Mouse (Mus musculus) heart, adult 9 months (tissue): ENCODE results near the gene Snd1.
"Not testable (repeated sequence)": the region's sequence is repeated elsewhere in the genome, so short reads cannot be mapped to it uniquely, and the experiment has no call there.

ENCODE experiments used
- DNase-seq, 2 experiments: peaks; one replicate each; pipeline ENCODE4 v3.0.0; 2022; ENCODE audit warnings: low spot score in 2 of 2

The Snd1 gene

DNA sequence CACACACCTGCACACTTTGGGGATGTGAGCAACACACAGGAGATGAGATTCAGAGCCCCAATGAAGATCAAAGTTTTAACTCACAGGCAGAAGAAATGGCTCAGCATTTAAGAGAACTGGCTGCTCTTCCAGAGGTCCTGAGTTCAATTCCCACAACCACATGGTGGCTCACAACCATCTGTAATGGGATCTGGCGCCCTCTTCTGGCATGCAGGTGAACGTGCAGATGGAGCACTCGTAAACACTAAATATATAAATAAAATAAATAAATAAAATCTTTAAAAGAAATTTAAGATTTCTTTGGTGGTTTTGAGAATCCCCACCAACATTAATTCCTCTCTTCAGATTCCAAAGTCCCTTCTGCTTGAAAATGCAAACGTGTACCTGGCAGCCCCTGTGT lies 429.5 kb downstream of the Snd1 start:
- DNase-seq = no peak

DNA sequence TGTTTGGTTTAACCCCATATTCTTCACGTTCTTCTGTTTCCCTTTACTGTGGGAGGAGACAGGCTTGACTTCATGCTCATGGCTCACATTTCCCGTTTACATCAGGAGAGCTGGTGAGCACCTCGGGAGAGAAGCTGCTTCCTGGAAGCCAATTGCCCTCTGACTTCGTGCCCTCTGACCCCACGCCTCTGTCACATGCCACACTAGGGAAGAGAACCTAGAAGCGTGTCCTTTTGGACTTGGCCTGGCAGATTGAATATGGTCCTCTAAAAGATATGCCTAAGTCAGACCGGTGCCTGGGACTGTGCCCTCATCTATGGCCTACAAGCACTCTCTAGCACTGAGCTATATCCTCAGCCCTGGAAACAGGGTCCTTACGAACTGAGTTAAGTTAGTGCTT lies 430.4 kb downstream of the Snd1 start:
- DNase-seq = no peak

DNA sequence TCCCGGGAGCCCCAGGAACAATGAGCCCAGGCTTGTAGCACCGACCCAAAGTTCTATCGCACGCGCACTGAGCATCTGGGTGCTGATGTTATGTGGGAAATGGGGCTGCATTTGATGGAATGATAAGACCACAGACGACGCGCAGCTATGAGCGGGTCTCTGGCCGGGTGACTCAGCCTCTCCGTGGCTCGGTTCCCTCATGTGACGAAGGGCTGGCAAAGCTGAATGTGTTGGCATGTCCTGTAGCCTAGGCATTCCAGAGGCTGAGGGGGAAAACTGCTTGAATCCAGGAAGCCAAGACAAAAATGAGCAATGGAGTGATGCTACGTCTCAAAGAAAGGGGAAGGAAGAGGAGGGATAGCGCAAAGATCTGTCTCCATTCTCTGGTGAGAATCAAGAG lies 434.9 kb downstream of the Snd1 start:
- no peak for DNase-seq

DNA sequence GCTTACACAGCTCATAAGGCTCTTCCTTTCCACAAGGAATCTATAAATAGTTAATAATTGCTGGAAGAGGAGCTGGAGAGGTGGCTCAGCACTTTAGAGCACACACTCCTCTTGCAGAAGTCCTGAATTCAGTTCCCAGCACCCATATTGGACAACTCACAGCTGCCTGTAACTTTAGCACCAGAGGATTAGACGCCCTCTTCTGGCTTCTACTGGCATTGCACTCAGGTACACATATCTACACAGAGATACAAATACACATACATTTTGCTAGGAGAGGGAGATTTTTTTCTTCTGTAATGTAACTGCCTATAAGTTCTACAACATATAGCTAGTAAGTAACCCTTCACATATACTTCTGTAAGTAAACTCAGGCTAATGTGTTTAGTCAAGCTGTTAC lies 440.0 kb downstream of the Snd1 start:
- no peak for DNase-seq

DNA sequence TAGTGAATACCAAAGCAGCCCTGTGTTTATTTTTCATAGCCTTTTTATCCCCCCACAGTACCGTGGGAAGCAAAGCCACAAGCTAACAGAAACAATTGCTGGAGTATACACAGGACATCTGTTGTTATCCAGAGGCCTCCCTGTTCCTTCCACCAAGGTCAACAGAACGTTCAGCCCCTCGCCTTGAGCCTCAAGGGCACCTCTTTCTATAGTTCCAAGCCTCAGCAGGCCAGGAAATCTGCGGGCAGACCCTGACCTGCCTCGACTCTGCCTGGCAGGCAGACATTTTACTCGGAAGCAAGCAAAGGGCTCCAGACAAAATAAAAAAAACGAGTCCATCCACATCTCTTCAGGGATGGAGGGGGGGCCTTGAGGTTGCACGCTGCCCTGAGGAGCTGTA lies 441.7 kb downstream of the Snd1 start:
- DNase-seq = no peak

DNA sequence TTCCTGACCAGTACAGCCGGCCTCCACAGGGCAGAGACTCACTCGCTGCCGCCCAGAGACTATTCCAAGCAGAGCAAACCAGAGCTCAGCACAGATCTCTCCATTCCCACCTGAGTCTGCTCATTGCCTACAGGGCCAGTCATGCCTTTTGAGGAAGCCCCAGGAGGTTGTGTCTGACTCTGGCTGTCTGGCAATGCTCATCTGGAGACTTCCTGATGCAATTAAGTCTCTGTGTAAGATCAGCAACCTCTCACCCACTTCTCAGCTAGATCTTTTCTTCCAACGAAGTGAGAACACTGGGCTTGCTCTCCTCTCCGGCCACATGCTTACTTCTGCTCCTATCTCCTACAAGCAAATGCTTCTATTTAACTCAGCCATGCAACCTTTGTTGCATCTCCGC lies 444.4 kb downstream of the Snd1 start:
- DNase-seq = no peak

DNA sequence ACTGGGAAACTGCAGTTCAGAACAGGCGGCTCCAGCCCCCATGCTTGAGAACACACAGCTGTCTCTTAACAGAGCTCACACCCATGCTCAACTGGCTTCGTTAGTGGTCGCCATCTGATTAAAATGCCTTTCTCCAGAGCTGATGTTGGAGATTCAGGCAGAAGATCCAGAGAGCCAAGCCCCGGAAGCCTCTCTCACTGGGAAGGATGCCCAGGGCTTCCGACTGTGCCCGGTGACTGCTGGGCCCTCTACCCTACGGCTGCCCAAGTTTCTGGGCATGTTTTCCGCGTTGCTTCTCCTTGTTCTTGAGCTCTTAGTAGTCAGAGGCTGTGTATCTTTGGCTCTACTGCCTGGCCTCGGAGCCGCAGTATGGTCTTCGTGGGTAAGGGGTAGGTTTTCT lies 447.4 kb downstream of the Snd1 start:
- DNase-seq = no peak

DNA sequence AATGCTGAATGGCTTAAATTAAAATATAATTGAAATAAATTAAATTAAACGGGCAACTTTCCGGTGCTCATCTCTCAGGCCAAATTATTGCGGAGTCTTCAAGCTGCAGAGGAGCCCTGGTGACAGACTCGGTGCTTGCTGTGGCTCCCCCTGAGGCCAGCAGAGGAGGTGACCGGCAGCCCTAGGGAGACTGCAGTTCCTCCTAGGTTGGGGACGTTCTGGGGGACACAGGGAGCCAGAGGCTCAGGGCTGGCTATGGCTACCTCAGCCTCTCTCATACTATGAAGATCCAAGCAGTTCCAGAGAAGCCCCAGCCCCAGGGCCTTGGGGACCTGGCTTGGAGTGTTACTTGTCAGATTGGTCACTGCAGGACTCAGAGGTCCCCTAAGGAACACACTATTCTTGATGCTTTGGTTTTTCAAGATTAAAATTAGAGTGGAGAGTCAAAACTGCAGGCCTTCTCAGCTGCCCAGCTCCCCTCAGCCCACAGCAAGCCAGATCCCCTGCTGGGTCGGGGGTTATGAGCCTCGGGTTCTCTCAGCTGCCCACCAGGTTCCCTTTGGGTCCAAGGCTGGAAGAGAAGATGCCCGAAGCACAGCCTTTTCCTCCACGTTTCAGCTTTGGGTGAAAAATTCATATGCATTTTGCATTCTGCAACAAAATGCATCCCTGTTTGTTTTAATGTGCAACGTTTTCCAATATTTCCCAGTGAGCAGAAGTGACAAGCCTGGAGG lies 448.3 kb downstream of the Snd1 start:
- no peak for DNase-seq

DNA sequence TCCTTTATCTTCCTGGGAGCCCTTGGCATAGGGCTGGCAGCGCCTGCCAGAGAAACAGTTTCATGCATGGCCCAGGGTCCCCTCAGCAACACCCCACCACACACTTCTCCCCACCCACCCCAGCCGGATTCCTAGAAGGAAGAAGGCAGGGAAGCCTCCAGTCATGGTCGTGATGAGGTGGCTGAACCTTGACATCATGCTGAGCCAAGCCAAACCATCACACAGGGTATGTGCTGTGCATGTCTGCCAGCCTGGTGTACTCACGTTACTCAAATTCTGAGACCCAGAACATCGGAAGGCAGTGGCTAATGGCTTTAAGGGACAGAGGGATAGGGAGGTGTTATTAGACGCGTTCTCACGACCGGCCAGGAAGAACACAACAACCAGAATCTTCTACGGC lies 448.9 kb downstream of the Snd1 start:
- no peak for DNase-seq

DNA sequence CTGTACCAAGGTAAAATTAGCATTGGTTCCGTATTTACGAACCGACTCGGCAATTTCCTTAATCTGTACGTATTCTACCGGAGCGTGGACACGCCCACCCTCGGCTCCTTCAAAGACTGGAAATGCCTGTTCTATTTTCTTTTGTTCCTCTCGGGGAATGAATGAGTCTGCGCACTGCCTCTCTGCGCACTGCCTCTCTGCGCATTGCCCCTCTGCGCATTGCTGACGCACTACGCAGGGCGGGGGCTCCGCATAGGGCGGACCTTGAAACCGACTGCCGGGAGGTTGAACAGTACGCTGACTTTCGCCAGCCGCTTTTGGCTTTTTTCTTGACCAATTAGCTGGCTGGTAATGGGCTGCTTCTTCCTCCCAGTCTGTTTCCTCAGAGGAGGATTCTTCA lies 453.0 kb downstream of the Snd1 start:
- not testable (repeated sequence) for DNase-seq

DNA sequence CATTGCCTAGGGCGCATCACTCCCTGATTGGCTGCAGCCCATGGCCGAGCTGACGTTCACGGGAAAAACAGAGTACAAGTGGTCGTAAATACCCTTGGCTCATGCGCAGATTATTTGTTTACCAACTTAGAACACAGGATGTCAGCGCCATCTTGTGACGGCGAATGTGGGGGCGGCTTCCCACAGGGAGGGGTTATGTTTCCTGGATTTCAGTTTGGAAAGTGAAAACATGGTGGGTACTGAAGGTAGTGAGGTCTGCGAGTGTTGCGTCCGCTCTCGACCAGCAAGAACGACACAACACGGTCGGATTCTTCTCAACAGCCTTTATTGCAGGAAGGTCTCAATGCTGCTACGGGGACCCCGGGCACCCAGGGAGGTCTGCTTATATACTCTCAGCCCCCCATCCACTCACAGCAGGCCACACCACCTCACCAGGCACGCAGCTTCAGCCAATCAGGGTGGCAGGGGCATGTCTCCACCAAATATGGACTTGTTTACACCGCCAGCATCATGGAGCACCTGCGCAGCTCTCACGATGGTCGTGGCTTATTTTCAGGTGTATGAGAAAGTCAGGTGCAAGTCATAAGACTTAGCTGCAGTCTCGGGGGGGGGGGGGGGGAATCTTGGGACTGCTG lies 454.3 kb downstream of the Snd1 start:
- DNase-seq = not testable (repeated sequence)

DNA sequence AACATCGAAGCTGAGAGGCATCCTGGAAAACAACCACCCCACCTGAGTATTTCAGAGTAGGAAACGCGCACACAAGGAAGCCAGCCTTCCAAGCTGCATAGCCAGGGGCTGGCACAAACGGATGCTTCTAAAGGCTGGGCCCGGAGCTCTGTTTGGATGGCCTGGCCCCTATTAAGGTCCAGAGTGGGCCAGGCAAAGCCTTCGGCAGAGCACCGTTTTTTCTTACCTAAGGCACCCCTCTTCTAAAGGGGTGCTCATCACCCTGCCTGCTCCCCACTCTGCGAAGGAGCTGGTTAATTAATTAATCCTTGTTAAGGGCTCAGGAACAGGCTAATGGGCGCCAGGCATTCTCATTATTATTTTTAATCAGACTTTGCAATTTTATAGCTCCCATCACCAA lies 456.3 kb downstream of the Snd1 start:
- no peak for DNase-seq

DNA sequence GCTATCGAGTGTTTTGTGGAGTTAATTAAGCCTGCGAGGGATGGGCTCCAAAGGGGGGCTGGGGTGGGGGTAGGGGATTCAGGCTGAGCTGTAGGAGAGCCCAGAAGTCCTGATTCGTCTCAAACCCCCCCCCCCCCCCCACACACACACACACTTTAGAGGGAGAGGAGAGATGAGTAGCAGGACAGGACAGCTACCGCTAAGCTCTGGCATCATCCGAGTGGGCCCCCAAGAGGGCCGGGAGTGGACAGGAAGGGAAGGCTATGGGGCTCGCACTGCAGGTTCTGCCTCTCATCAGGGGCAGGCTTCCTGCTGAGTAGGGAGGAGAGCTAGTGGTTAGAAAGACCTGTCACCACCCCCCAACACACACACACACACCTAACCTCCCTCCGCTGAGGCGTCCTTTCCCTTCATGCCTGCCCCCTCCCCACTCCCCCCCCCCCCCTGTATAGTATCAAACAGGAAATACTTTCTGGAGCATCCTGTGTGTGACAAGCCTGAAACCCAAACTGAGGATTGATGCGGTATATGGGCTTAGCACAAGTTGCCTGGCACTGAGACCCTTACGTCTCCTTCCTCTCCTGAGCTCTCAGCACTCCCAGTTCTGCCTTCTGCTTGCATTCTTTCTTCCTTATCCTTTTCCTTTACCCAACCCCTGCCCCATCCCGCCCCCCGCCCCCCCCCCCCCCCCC lies 456.8 kb downstream of the Snd1 start:
- DNase-seq = no peak

DNA sequence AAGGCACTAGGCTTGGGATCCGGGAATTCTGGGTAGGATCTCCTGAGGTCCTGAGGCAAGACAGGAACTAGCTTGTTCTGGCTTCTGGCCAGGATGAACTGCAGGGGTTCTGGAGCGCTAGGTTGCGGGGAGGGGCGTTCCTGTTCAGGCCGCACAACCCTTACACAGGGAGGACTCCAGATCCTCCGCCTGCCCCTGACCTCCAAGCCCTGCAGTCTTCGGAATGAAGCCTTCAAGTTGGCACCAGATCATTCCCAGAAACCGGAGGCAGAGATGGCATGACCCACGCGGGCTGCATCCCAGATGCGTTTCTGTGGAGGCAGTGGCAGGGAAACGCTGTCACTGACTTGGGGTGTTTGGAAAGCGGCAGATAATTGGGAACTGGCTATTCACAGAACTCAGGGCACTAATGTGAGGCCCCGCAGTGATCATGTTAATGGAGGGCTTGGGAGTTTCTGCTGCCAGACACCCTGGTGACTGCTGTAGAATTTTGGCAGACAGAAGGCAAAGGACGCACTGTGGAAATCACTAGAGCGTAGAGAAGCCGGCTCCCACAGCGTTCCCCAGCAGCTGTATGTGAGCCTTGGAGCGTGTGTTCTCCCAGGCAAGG lies 457.5 kb downstream of the Snd1 start:
- DNase-seq = no peak

DNA sequence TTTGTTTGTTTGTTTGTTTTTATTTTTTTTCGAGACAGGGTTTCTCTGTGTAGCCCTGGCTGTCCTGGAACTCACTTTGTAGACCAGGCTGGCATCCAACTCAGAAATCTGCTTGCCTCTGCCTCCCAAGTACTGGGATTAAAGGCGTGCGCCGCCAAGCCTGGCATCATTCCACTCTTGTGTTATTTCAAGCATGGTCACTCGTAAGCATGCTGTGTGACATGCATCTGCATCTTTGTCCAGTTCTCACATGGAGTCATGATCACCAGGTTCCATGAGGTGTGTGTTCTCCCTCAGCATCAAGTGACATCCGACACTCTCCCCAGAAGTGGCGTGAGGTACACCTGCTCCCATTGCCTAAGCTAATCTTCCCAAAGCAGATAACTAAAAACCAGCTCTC lies 460.8 kb downstream of the Snd1 start:
- DNase-seq = no peak

DNA sequence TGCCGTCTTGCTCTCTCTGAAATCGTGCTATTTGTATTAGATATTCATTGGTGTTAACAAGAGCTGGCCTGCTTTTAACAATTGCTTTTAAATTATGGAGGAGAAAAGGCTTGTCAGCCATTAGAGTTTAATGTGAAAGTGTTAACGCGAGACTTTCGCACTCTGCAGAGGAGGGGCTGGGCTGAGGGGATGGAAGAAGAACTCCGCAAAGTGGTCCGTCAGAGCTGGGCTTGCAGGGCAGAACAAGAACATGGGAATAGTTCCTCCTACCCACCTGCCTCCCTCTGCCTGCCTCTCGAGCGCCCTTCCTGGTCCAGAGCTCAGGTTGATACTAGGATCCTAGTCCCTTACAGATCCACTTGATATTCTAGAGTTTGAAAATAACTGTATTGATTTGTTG lies 472.3 kb downstream of the Snd1 start:
- no peak for DNase-seq

DNA sequence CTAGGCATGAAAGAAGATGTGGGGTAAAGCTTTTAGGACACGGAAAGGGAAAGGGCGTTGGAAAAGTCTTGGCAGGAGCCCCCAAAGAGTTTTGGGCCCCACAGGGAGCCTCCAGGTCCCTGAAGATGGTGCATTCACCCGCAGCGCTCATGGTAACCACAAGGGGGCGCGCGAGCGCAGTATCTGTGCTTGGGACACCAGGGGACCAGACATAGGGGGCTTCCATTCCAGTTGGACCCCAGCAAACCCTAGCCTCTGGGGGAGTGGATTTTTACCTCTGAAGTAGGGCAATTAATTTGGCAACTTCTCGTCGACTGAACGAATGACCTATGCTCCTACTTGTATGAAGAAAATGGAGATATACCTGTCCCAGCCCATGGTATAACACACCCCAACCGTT lies 474.3 kb downstream of the Snd1 start:
- DNase-seq = peak; percentile 26 to 39

DNA sequence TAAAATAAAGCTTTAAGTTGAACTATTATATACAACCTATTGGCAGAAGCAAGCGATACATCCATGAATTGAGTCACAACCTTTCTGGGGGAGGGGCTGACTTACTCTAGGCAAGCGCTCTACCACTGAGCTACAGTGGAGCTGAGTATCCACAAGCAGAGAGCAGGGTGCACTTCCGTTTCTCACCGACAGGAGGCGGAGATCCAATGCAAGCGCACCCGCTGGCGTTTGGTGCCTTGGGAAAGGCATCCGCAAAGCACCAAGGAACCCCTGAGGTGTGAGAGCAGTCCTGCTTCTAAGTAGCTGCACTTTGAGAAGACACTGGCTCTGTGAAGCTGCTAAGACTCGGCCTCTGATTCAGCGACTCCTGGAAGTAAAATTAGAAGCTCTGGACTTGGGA lies 480.6 kb downstream of the Snd1 start:
- DNase-seq = peak in 1 of 2 experiments; percentile 6

DNA sequence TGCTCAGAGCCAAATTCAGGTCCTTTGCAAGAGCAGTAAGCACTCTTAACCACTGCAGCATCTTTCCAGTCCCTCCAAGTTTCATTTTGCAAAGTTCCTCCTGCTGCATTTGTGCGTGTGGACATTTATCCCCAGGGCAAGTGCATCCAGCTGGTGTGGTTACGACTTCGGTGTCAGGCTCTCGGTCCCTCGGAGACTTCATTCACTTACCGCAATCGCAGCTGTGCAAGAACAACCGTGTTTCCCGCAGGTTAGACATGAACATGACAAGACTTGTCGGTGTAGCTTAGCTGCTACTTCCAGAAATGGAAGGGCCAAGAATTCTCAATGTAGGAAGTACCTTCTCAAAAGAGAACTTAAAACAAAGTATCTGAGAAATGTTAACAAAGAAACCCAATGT lies 482.5 kb downstream of the Snd1 start:
- DNase-seq = no peak

DNA sequence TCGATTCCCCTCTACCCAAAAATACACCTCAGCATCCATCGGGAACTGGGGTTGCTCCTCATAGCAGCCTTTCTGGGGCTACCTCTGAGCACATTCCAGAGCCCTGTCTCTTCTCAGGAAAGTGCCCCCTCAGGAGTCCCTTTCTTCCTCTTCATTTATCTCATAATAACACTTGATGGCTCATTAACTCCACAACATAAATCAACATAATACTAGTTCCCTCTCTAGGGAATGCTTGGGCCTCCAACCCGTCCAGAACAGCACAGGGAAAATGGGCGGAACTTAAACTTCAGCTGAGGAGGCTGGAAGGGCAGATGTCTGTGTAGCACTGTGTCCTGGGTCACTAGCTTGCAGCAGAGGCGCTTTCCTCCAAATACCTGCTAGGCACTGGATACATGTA lies 488.2 kb downstream of the Snd1 start:
- DNase-seq = no peak

DNA sequence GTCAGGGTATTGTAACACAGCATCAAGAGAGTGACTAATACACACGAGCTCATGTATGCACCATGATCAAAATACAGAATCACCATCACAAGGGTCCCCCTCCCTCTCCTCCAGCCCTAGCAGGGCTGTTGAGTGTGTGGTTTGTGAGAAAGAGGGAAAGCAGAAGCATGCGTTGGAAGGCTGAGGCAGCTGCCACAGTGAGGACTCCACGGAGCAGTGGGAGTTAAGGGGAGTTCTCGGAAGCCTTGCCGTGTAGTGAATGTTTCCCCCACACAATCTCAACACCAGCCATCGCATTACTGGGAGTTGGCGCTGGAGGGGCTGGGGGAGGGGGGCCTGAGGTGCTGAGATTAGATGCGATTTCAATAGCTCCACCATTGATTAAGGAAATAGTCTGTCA lies 490.3 kb downstream of the Snd1 start:
- DNase-seq = no peak

DNA sequence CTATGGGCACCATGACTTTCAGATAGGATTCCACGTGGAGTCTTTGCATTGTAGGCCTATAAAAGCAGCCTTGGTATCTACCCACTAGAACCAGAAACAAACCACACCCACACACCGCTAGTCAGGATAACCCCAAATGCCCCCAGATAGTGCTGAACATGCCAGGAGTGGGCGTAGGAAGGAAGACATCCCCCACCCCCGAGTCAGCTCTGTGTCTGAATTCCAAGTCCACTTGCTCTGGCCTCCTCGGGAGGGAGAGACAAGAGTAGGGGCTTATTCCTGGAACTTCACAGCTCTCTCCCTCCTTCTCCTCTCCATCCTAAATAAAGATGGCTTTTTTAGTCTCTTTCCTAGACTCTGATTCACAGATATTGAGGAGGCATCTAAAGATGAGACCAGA lies 494.7 kb downstream of the Snd1 start:
- DNase-seq = no peak

DNA sequence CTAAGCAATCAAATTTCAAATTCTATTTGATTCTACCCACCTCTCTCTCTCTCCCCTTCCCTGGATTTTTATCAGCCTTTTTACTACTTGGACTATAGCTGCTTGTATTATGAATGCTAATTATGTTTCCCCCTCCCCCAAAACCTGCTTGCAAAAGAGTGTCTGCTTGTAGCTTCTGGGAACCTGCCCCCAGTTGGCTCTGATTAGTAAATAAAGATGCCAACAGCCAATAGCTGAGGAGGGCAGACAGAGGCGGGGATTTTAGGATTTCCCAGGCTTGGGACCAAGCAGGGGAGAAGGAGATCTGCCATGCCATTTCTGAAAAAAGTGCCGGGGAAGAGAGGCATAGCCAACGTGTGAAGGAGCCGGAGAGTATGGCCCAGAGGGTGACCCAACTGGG lies 495.8 kb downstream of the Snd1 start:
- DNase-seq = no peak
